Mouse (Mus musculus) kidney, adult 9 months (tissue): Measurements from ENCODE around the gene Hspa12b.
A peak's percentile ranks its signal among the peaks of the same experiment; 100 is the strongest.

Experiments used
- DNase-seq: peaks from one replicate; pipeline ENCODE4 v3.0.0; 2022

Hspa12b gene

DNA sequence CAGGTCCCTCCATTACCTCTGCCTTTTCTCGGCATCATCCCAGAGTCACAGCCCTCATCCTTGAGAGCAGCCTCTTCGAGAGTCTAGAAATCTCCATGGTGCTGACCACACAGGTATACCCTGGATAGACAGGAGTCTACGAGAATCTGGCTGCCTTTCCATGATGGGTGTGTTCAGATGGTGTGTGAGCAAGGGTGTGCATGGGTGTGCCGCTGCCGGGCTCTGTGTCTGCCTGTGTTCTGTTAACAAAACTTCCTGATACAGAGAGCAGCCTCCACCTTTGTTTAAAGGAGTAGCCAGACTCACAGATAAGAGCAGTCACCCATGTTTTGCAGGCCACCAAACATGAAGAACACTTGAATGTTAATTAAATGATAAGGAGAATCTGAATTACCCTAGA is 2.8 kb downstream of the Hspa12b start:
- no peak for DNase-seq

DNA sequence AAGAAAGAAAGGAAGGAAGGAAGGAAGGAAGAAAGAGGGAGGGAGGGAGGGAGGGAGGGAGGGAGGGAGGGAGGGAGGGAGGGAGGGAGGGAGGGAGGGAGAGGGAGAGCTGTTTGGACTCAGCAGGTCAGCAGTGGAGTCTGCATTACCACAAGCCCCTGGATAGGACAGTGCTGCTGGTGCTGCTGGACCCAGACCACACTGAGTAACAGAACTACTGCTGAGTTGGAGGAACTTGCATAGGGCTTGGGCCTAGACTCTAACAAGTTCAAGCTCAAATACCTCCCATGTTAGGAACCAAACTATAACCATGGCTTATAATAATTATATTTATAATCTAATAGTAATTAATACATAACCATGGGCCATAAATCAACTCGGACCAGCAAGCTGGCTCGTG is 3.8 kb downstream of the Hspa12b start:
- no peak for DNase-seq

DNA sequence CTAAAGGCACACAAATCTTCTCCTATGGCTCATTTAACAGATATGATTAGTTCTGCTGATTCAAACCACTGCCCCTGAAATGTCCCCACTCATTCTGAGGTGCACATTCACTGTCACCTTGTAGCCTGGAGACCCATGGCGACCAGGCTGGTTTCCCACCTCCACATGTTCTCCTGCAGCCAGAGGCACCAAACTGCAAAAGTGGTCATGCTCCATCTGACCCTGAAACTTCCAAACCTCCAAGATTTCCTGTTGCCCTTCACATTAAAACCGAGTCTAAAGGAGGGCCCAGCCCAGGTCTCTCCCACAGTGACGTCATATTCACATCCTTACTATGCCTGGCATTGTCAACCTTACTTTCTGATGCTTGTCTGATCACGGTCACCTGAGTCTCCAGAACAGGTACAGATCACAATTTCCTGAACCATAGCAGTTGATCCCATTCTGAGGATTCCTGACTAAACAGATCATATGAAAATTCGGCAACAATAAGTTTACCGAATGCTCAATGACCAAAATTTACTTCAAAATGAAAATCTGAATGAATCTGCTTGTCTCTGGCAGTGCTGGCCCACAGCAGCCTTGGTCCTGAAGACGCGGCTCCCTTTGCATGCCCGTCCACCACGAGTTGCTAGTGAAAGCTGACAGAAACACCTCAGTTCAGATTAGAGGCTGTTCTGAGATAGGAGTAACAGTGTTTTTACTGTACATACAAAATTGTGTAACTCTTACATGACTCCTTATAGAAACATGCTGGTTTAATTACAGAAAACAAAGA is 5.2 kb downstream of the Hspa12b start:
- DNase-seq = no peak

DNA sequence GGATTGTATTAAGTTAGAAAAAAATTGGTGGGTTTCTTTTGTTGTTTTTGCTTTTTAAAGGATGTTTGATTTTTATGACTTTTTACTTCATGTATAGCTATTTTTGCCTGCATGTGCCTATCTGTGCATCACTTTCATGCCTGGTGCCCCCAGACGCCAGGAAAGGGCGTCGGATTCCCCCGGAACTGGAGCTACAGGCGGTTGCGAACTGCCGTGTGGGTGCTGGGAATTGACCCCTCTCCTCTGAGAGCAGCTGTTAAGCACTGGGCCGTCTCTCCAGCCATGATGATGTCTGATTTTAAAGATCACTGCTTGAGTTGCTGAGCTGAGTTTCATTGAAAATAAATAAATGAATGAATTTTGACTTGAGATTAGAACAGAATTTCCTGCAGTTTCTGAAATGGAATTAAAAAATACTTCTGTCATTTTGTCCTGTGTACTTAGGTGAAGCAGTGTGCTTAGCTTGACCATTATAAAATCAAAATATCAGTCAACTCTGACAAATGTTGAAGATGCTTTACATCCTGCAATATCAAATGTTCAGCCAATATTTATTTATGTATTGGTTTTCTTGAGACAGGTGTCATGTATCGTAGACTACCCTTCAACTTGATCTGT is 6.0 kb downstream of the Hspa12b start, which contains the start of gene Gm11037:
Gene Gm11037, plus strand, starts transcription at position 568 of the 618 bp plus-strand sequence.
- DNase-seq = no peak

DNA sequence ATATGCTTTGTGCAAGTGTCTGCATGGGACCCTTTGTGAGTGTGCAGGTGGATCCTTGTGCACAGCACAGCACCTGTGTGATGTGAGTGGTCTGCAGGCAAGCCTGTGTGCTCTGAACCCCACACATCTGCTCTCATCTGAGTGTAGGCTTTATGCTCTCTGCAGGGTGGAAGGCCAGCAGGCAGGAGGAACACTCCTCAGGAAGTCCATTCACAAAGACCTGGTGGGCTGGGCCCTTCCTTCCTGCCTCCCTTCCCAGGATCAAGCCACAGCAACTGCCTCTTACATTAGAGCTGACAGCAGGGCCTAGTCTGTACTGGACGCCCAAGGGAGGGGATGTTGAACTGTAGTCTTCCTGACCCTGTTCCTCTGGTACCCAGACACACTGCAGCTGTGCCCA is 7.3 kb downstream of the Hspa12b start:
- DNase-seq = peak; percentile 66

DNA sequence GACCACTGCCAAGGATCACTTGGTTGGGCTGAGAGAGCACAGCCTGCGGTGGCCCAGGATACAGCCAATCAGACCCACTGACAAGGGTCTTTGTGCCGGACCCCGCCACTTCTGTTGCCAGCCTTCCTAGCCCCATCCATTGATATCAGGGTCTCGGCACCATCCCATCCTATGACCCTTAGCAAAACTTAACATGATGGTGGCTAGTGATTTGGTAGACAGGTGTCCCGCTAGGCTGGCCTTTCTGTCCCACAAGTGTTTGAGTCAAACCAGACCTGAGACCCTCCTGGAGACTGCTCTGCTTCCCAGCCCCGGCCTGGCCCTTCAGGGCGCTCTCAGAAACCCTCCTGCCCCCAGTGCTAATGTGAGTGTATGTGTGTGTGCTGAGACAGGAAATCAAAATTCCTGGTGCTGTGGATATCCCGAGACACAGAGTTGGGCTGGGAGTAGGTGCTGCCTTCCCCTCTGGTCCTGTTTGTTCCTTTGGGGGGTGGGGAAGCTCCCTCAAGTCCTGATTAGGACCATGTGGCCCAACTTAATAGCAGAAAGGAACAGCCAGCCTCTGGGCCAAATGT is 7.8 kb downstream of the Hspa12b start:
- DNase-seq = no peak

DNA sequence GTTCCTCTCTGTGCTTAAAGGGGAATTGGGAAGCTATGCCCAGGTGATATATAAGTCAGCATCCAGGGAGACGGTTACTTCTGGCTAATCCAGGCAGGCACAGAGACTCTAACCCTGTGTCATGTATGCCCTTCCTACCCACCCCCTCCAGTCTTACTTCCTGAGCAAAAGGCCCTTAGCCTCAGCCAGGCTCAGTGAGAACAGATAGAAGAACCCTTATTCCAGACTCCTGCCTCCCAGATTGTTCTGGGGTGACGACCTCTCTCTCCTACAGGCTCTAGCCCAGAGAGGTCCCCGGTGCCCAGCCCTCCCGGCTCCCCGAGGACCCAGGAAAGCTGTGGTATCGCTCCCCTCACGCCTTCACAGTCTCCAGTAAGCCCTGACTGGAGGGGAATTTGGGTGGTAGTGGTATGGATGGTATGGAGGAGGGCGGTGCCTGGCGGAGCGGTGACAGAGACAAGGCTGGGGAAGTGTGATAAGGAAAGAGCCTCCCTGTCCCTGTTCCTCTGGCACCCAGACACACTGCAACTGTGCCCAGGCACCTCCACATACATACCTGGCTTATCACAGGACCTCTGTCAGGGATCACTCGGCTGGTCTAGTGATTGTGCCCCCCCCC is 8.6 kb downstream of the Hspa12b start:
- DNase-seq = no peak

DNA sequence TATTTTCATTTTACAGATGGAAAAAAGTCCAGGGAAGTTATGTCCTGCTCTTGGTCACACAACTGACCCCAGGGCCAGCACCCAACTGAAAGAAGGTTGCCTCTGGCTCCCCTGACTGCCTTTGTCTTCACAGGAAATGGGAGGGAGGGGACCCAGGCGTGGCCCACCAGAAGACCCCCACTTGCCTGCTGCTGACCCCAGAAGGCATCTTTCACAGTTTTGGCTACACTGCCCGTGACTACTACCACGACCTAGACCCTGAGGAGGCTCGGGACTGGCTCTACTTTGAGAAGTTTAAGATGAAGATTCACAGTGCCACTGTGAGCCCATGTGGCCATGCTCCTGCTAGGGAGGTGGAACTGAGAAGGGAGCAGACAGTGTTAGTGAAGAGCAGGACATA is 11.2 kb downstream of the Hspa12b start:
- no peak for DNase-seq

DNA sequence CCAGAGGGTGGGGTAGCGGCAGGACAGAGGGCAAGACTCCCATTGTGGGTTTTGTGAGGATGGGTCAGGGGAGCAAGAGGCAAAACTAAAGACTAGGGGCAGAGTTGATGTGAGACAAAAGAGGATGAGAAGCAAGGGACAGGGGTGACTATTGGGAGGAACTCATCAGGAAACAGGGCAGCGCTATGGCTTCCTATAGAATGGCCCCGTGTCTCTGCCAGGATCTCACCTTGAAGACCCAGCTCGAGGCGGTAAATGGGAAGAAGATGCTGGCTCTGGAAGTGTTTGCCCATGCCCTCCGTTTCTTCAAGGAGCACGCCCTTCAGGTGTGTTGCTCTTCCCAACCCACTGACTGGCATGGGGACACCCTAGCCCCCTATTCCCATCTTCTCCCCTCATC is 11.7 kb downstream of the Hspa12b start:
- DNase-seq = no peak

DNA sequence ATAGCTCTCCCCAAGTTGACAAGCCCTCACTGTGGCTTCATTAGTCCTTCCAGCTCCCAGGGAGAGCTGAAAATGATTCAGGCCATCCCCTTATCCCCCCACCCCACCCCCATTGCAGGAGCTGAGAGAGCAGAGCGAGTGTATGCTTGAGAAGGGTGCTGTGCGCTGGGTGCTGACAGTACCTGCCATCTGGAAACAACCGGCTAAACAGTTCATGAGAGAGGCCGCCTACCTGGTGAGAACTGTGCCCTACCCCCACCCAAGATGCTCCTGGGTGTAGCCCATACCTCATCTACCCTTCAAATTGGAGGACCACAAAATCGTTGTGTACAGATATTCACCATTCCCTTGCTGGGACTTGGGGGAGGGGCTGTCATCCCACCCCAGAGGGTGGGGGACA is 12.2 kb downstream of the Hspa12b start:
- no peak for DNase-seq

DNA sequence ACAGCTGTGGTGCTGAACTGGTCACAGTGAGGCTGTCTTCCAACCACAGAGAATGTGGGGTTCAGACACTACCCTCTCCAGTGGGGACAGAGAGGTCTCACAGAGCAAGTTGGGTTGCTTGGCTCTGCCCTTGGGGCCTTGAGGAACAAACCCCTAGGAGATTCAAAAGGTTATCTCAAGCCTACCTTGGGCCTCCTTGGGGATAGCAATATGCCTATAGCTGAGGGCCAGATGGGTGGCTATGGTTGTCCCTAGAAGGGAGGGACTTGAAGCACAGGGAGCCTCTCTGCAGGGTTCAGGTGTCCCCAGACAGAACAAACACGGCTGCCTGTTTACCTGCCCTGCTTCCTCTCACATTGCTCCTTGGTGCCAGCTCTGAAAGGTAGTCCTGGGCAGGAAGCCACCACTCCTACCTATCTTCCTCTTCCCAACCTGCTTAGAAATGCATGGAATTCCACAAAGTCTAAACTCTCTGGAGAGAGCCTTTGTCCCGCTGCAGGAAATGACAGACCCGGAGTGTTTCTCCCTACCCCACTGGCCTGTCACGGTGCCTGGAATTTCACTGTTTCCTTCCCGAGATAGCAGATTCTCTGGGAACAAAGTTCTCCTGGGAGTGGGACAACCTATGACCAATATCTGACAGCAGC is 12.9 kb downstream of the Hspa12b start:
- peak; percentile 41 for DNase-seq

DNA sequence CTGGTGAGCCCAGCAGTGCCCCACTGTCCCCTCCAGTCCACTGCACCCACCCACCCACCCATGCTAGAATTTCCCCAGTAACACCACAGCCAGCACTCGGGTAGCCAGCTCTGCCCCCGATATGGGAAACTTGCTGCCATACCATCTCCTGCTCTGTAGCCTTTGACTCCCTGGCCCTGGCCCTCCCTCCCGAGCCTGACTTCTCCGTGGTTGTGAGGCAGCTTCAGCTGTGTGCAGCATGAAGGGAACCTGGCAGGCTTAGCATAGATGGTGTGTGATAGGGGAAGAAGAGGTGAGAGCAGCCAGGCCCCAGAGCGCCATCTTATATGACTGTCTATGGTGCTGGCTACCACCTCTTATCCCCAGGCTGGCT is 13.4 kb downstream of the Hspa12b start:
- DNase-seq = no peak

DNA sequence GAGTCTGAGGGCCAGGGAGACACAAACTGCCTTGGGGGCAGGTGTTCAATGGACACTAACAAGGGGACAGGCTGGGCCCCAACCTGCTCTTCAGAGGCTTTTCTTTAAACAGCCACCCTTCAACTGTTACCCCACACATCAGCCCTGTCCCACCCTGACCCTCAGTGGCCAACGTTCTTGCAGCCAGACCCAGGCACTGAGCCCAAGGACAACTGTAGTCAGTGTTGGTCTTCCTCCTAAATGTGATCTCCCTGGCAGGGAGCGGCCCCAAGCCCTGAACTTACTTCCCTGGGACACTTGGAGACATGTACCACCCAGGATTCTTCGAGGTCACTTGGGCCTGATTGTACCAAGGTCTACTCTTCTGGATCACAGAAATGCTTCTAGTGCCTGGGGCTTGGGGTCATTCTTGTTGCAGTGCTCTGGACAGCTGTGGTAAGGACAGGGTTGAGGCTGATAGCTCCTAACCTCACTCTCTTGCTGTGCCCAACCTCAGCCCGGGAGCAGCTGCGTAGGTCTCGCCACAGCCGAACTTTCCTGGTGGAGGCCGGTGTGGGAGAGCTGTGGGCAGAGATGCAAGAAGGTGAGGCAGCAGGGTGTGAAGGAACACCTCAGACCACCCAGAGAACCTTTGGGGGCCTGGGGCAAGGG is 14.4 kb downstream of the Hspa12b start:
- DNase-seq = no peak

DNA sequence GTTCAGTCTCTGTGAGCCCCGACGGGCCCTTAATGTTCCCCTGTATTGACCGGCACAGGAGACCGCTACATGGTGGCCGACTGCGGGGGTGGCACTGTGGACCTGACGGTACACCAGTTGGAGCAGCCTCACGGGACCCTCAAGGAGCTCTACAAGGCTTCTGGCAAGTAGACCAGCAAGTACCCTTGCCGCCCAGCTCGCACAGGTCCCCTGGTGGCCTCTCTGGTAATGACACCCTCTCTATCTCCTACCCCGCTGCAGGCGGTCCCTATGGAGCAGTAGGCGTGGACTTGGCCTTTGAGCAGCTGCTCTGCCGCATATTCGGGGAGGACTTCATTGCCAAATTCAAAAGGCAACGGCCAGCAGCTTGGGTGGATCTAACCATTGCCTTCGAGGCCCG is 15.5 kb downstream of the Hspa12b start:
- DNase-seq = peak; percentile 79

DNA sequence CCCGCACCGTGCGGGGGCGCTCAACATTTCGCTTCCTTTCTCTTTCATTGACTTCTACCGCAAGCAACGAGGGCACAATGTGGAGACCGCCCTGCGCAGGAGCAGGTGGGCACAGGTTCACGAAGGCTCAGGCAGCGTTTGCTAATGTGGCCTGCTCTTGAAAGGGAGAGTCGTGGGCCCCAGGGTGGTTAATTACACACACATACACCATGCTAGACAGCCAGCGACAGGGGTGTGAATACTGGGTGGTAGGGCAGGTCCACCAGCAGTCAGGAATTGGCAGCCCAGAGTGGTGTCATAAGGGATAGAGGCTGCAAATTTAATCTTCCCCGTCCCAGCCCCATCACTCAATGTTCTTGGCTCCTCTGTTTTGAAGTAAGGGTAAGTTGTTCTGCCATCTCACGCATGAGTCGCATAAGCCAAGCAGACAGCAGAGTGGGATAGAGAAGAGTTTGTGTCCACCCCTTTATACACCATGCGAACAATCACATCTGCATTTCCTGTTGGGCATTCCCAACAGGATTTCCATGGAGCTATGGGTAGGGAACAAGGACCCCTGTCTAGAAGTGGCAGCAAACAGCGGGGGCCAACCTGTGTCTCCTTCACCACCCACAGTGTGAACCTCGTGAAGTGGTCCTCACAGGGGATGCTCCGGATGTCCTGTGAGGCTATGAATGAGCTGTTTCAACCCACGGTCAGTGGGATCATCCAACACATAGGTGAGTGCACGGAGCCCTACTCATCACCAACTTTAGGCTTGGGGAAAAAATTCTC is 16.1 kb downstream of the Hspa12b start:
- DNase-seq = no peak

DNA sequence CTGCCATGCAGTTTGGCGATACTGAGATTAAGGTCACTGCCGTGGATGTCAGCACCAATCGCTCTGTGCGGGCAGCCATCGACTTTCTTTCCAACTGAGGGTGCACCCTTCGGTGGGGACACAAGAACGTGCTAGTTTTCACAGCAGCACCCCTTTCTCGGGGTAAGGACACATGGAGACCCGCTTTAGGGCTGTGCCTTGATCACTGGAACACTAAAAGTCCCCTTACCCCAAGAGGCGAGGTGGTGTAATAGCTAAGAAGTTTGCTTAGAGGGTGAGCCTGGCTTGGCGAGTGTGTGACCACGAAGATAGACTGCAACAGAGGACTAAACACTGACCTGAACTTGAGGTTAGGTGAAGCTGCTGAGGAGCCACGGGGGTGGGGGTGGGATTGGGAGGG is 18.0 kb downstream of the Hspa12b start:
- no peak for DNase-seq

DNA sequence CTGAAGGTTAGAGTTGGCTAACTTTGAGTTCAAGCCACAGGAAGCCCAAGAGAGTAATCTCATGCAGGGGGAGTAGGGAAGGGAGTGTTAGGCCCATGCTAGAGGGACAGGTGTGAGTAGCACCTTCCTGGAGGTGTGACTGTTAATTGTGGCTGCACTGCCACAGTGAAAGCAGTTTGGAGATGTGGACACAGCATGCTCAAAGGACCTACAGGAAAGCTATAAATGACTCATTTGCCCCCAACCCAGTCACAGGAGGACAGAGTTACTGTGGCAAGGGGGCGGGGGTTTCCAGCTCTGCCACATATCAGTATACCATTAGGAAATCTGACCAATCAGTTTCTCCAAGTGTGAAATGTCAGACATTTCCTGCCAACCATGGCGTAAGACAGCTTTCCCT is 18.5 kb downstream of the Hspa12b start:
- no peak for DNase-seq

DNA sequence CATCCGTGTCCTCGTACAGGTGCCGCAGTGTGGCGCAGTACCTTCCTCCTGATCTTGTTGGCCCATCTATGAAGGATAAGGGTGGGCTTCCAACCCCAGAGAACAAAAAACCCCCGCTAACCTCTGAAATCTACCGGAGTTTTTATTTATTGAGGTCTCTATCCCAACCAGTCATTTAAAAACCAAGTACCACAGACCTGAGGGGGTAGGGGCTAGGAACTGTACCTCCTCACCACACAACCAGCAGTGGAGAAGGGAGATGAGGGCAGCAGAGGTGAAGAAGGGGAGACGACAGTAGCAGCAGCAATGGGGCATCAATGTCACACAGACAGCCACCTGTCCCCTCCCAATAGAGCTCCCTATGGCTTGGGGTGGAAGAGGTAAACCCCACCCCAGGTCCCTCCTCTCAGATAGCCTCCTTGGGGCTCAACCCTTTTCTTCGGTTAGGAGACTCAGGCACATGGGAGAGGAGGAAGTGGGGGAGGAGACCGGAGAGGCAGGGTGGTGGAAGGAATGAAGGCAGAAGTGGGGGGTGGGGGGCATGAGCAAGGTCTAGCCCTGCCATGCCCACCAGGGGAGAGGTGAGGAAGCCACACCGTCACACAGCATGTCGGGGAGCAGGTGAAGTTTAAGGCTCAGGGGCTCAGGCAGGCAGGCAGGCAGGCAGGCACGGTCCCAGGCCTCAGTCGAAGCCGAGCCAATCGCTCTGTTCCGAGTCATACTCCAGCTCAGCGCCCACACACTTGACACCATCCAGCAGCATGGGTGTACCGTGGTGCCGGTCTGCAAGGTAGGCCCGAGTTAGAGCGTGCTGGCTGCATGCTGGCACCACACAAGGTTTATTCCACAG is 19.3 kb downstream of the Hspa12b start:
- DNase-seq = no peak

DNA sequence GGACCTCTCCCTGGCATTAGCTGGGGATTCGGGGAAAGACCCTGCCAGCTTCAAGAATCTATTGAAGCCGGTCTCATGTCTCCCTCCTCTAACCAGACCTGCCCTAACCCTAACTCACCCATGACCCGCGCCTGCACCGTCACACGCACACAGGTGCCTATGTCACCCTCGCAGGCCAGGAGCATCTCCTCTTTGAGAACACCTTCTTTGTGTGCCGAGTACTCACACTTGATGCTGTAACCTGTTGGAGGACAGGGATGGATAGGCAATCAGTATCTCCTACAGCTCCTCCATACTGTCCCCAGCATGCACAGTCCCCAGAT is 19.9 kb downstream of the Hspa12b start:
- DNase-seq = no peak

DNA sequence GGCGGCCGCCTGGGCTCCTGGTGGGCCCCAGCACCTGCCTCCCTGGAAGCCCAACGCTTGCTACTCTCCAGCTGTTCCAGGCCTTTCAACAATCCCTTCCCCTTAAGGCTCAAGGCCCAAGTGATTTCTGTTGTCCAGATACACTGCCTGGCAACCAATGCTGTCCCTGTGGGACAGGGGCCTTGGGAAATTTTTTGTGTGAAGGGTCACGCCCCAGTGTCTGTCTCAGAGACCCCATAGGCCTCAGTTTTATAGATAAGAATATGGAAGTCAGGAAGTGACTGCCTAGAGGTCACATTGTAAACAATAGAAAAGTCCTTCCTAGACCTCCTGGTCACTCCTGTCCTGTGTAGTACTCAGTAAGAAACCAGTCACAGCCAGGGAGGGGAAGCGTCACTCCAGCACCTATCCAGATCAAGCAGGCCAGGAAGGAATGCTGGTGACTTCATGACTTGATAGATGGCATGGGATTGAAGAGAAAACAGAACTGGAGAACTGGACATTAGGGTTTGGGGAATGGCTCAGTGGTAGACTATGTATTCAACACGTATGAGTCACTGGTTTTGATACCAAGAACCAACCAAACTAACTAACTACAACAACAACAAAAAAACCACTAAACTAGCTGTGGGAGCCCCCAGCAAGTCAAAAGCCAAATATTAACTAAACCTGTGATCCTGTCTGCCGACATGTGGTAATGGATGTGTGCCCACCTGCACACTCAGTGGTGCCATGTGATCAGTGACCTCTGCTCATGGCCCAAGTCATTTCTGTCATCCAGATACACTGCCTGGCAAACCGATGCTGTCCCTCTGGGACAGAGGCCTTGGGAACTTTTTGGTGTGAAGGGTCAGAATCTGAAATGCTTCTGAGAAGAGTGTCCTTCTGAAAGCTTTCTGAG is 21.5 kb downstream of the Hspa12b start:
- no peak for DNase-seq
